Mouse (Mus musculus) hindbrain, postnatal 0 days (tissue): ENCODE results near the gene Klhl1. TPM values are rescaled to one million over a fixed set of nuclear protein-coding genes. Genes with fewer than 3 reads are reported as not detected.
"Not testable (repeated sequence)": the region's sequence is repeated elsewhere in the genome, so short reads cannot be mapped to it uniquely, and the experiment has no call there.

Source experiments
- ATAC-seq: fragments of 200-750 bp; cut with Nextera tagmentation; 2 replicates; pipeline ENCODE4 v1.8.0; 2017; ENCODE audit warnings: mild to moderate bottlenecking, moderate TSS enrichment, moderate library complexity
- DNase-seq: peaks from one replicate; pipeline ENCODE4 v3.0.0-alpha.2; 2015; ENCODE audit warnings: low spot score
- H3K27ac ChIP-seq: fragments of 300-500 bp; sonication (generic); 2 replicates; pipeline ENCODE4 v1.5.1; 2014; ENCODE audit warnings: mild to moderate bottlenecking
- H3K27me3 ChIP-seq: fragments of 300-500 bp; sonication (generic); 2 replicates; pipeline ENCODE4 v1.6.1; 2014; ENCODE audit warnings: low read length, mixed read lengths; ENCODE audit not compliant: insufficient read depth
- H3K36me3 ChIP-seq: fragments of 300-500 bp; sonication (generic); 2 replicates; pipeline ENCODE4 v1.6.1; 2014; ENCODE audit warnings: low read length, mixed read lengths; ENCODE audit not compliant: insufficient read depth
- H3K4me1 ChIP-seq: fragments of 300-500 bp; sonication (generic); 2 replicates; pipeline ENCODE4 v1.6.1; 2014; ENCODE audit warnings: antibody characterized with exemption, low read length, mixed read lengths; ENCODE audit not compliant: insufficient read depth
- H3K4me2 ChIP-seq: fragments of 300-500 bp; sonication (generic); 2 replicates; pipeline ENCODE4 v1.6.1; 2014; ENCODE audit warnings: low read depth, mild to moderate bottlenecking, low read length, moderate library complexity, mixed read lengths
- H3K4me3 ChIP-seq: fragments of 300-500 bp; sonication (generic); 2 replicates; pipeline ENCODE4 v1.5.1; 2014; ENCODE audit warnings: low read length
- H3K9ac ChIP-seq: fragments of 300-500 bp; sonication (generic); replicated peaks from 2 replicates; pipeline ENCODE4 v1.6.1; 2014; ENCODE audit warnings: mild to moderate bottlenecking, low read length, moderate library complexity, mixed read lengths
- H3K9me3 ChIP-seq: fragments of 300-500 bp; sonication (generic); 2 replicates; pipeline ENCODE4 v1.6.1; 2016; ENCODE audit warnings: low read length, mixed read lengths
- CTCF ChIP-seq: IDR thresholded peaks from 2 replicates; pipeline ENCODE4 v1.5.1; 2016; ENCODE audit warnings: antibody characterized with exemption, control low read depth, low read depth
- WGBS: fragments of 180-500 bp; shearing (Covaris S2); extraction: QIAGEN DNeasy Blood & Tissue Kit; methylation state at CpG from one replicate; pipeline ENCODE4 v1.1.7; 2014; 5-methylcytosine and 5-hydroxymethylcytosine counted together
- polyA plus RNA-seq: library from polyadenylated mRNA; unstranded; fragments of >200 nt; fragmentation: Nextera tagmentation; extraction: Ambion mirVana; gene quantifications from 2 replicates; pipeline ENCODE4 v1.2.1, GENCODE M21; 2015
- total RNA-seq: library from RNA; depleted of rRNA; stranded (reverse); fragments of >200 nt; gene quantifications from 2 replicates; pipeline ENCODE4 v1.2.3, GENCODE M21; 2014

Gene Klhl1
- total and polyA plus RNA-seq, 2 experiments from 2014 or later = 7.2 to 10.1 TPM

GRCm38 (mm10) chr14:96461756-96462155 lies 57.1 kb downstream of the Klhl1 start:
- Histone ChIP-seq H3K36me3 (no peaks in the 10 kb centered on the region), H3K4me3 (no peak overlapping the region), H3K9ac (no peak overlapping the region), H3K27ac (no peak overlapping the region), H3K27me3 (no peaks in the 10 kb centered on the region), H3K9me3 (no peaks in the 10 kb centered on the region), H3K4me1 (no peaks in the 10 kb centered on the region), H3K4me2 (no peak overlapping the region)
- DNase-seq (no peak), ATAC-seq (no peak)
- 69% methylated on average over 2 of the region's 2 CpGs for WGBS
- TF ChIP-seq CTCF = no peak

GRCm38 (mm10) chr14:96392032-96392737 lies 126.7 kb downstream of the Klhl1 start:
- no peaks in the 10 kb centered on the region for H3K36me3 ChIP-seq
- H3K27ac ChIP-seq = no peak overlapping the region
- no peaks in the 10 kb centered on the region for H3K4me1 ChIP-seq
- no peak for TF ChIP-seq CTCF
- H3K4me2 ChIP-seq = no peak overlapping the region
- H3K9ac ChIP-seq = no peak overlapping the region
- no peaks in the 10 kb centered on the region for H3K27me3 ChIP-seq
- H3K9me3 ChIP-seq = no peaks in the 10 kb centered on the region
- H3K4me3 ChIP-seq = no peak overlapping the region
- ATAC-seq (no peak), DNase-seq (no peak)

- no peak for TF ChIP-seq CTCF
- H3K4me2 ChIP-seq = no peak overlapping the region
- no peak overlapping the region for H3K9ac ChIP-seq
- no peak overlapping the region for H3K4me3 ChIP-seq
- H3K36me3 ChIP-seq = no peaks in the 10 kb centered on the region
- ATAC-seq (no peak), DNase-seq (no peak)
- WGBS = 87% methylated on average over 3 of the region's 3 CpGs
- H3K9me3 ChIP-seq = no peaks in the 10 kb centered on the region
- no peaks in the 10 kb centered on the region for H3K27me3 ChIP-seq
- H3K4me1 ChIP-seq = no peaks in the 10 kb centered on the region
- no peak overlapping the region for H3K27ac ChIP-seq
Measured at GRCm38 (mm10) chr14:96362727-96363126, 156.2 kb downstream of the Klhl1 start.

- no peak overlapping the region for H3K4me2 ChIP-seq
- no peak for ATAC-seq
- no peak overlapping the region for H3K9ac ChIP-seq
- WGBS = 91% methylated on average over 1 of the region's 1 CpGs
- no peaks in the 10 kb centered on the region for H3K27me3 ChIP-seq
- no peak overlapping the region for H3K27ac ChIP-seq
- H3K36me3 ChIP-seq = no peaks in the 10 kb centered on the region
- TF ChIP-seq CTCF = no peak
- no peaks in the 10 kb centered on the region for H3K4me1 ChIP-seq
- H3K9me3 ChIP-seq = no peaks in the 10 kb centered on the region
- no peak for DNase-seq
- no peak overlapping the region for H3K4me3 ChIP-seq
Measured at GRCm38 (mm10) chr14:96348220-96348619, 170.7 kb downstream of the Klhl1 start.

- Histone ChIP-seq H3K4me1 (no peaks in the 10 kb centered on the region), H3K27me3 (no peaks in the 10 kb centered on the region), H3K9me3 (no peaks in the 10 kb centered on the region), H3K9ac (no peak overlapping the region), H3K36me3 (no peaks in the 10 kb centered on the region), H3K27ac (no peak overlapping the region), H3K4me2 (no peak overlapping the region), H3K4me3 (no peak overlapping the region)
- 43% methylated on average over 4 of the region's 4 CpGs for WGBS
- TF ChIP-seq CTCF = no peak
- ATAC-seq (no peak), DNase-seq (peak; percentile 31)
Measured at GRCm38 (mm10) chr14:96331069-96331468, 187.8 kb downstream of the Klhl1 start.

GRCm38 (mm10) chr14:96217805-96218441 lies 301.0 kb downstream of the Klhl1 start:
- no peak overlapping the region for H3K4me3 ChIP-seq
- DNase-seq (peak; percentile 59), ATAC-seq (peak; percentile 77)
- no peak overlapping the region for H3K9ac ChIP-seq
- TF ChIP-seq CTCF = no peak
- 43% methylated on average over 6 of the region's 6 CpGs for WGBS
- no peak overlapping the region for H3K4me2 ChIP-seq
- no peaks in the 10 kb centered on the region for H3K9me3 ChIP-seq
- no peaks in the 10 kb centered on the region for H3K27me3 ChIP-seq
- no peaks in the 10 kb centered on the region for H3K36me3 ChIP-seq
- no peaks in the 10 kb centered on the region for H3K4me1 ChIP-seq
- no peak overlapping the region for H3K27ac ChIP-seq

GRCm38 (mm10) chr14:96194795-96195194 lies 324.1 kb downstream of the Klhl1 start:
- not testable (repeated sequence) for H3K4me1 ChIP-seq, ATAC-seq, H3K4me2 ChIP-seq, H3K9ac ChIP-seq, DNase-seq, H3K27ac ChIP-seq, H3K36me3 ChIP-seq, H3K4me3 ChIP-seq, H3K9me3 ChIP-seq, H3K27me3 ChIP-seq
- WGBS = 91% methylated on average over 15 of the region's 16 CpGs
